ENCODE assay signal across 21 mouse cellular contexts in genomic region chr5:67258473-67258872, GRCm38 (mm10).
"Had no signal": no experiment of that assay in that cellular context is flagged by ENCODE, and none has a peak within 500 bp of the region (broad histone marks: within the 10 kb centered on the region; RNA-seq: fewer than 3 reads in every experiment).

No protein-coding gene starts in this region.

- H3K4me3 ChIP-seq: intestine, embryonic 15.5 days; limb, embryonic 10.5 days; limb, embryonic 13.5 days; liver, embryonic 12.5 days; liver, embryonic 15.5 days; neural tube, embryonic 12.5 days; stomach, embryonic 15.5 days had no signal

- H3K9ac ChIP-seq: intestine, embryonic 15.5 days; limb, embryonic 13.5 days; liver, embryonic 12.5 days; liver, embryonic 15.5 days; neural tube, embryonic 12.5 days; stomach, embryonic 15.5 days had no signal

- H3K27ac ChIP-seq: intestine, embryonic 15.5 days; limb, embryonic 10.5 days; limb, embryonic 13.5 days; liver, embryonic 12.5 days; liver, embryonic 15.5 days; neural tube, embryonic 12.5 days; stomach, embryonic 15.5 days had no signal

- H3K4me2 ChIP-seq: intestine, embryonic 15.5 days; limb, embryonic 13.5 days; liver, embryonic 12.5 days; liver, embryonic 15.5 days; midbrain, embryonic 11.5 days; neural tube, embryonic 12.5 days; stomach, embryonic 15.5 days had no signal

- H3K4me1 ChIP-seq: stomach, embryonic 15.5 days had no signal

- H3K27me3 ChIP-seq: intestine, embryonic 15.5 days; limb, embryonic 13.5 days; neural tube, embryonic 12.5 days; stomach, embryonic 15.5 days had no signal

- DNase-seq: kidney, adult 11 months; kidney, adult 8-10 months; kidney, postnatal 14 days; kidney, postnatal 4 days; liver; lung, adult 18-20 months; lung, postnatal 14 days; lung, postnatal 4 days; midbrain, embryonic 14.5 days; retina, postnatal 1 day; right cerebral cortex, postnatal 4 days; thymus, adult 18-20 months; thymus, postnatal 36 days had no signal

- H3K36me3 ChIP-seq: intestine, embryonic 15.5 days; stomach, embryonic 15.5 days had no signal

- H3K9me3 ChIP-seq: intestine, embryonic 15.5 days; limb, embryonic 10.5 days; limb, embryonic 13.5 days; liver, embryonic 12.5 days; liver, embryonic 15.5 days; neural tube, embryonic 12.5 days; stomach, embryonic 15.5 days had no signal
